Mouse (Mus musculus) heart, postnatal 14 days (tissue): ENCODE data around the gene Tmem79. TPM values are rescaled to one million over a fixed set of nuclear protein-coding genes. Genes with fewer than 3 reads are reported as not detected.
"Not testable (repeated sequence)": the region's sequence is repeated elsewhere in the genome, so short reads cannot be mapped to it uniquely, and the experiment has no call there.

Experiments used
- DNase-seq, 2 experiments: peaks; one replicate each; pipeline ENCODE4 v3.0.0; 2021 to 2022
- intact Hi-C: fragments of 180-260 bp; cut with DNase I; formaldehyde crosslinking; loops from one replicate; pipeline ENCODE4 v1.15.1; 2025
- total RNA-seq, 2 experiments: library from RNA; stranded (reverse); gene quantifications; 2 replicates each; pipeline ENCODE4 v1.2.3; 2021

Gene Tmem79
- total RNA-seq, 2 experiments from 2014 or later: 1.6 TPM

- intact Hi-C loops, DNase-seq: not testable (repeated sequence)
These were observed 47.7 kb downstream of the Tmem79 start for GRCm38 (mm10) chr3:88288133-88288713.

- intact Hi-C loops: no loop called here
These were observed 48.8 kb downstream of the Tmem79 start, which contains the start of gene Gm38392 for GRCm38 (mm10) chr3:88287110-88287509. Gm38392 (minus strand) TSS chr3:88287210.

DNA sequence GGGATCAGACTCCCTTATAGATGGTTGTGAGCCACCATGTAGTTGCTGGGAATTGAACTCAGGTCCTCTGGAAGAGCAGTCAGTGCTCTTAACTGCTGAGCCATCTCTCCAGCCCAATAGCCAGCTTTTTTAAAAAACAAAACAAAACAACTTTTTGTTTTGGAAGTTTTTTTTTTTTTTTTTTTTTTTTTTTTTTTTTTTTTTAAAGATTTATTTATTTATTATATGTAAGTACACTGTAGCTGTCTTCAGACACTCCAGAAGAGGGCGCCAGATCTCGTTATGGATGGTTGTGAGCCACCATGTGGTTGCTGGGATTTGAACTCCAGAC lies 50.4 kb downstream of the Tmem79 start:
- DNase-seq, intact Hi-C loops: not testable (repeated sequence)

More at GRCm38 (mm10) chr3:88287110-88287509, 48.8 kb downstream of the Tmem79 start, which contains the start of gene Gm38392:
- no peak for DNase-seq

GRCm38 (mm10) chr3:88284815-88285564 lies 51.0 kb downstream of the Tmem79 start:
- DNase-seq, intact Hi-C loops: not testable (repeated sequence)

DNA sequence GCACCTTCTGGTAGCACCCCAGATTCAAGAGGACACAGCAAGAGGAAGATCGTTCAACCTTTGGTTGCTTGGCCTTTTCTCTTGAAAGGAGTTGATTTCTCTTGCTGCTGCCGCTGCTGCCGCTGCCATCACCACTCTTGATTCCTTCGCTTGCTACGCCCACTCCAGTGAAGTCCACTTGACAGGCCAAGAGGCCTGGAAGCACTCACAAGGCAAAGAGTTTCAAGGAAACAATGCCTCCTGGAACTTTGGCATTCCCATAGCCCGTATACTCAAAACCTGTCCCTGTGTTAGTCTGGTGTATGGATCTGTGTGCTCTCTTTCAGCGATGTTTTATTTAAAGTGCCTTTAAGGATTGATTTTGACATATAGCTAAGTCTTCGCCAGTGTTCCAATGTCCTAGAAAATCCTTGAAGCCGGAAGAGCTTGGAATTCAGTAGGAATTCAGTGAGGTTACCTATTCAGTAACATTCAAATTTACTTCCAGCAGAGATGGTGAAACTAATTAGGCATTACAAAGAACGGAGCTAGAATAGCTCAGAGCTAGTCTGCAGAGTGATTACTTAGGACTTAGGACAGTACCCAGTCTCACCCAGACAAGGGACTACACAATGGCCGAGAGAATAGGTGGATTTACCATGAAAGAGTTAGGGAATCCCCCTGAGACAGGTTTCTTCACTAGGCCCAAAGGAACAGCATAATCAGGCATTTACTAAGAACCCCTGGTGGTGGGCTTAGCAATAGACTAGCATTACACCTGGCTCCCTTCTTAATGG lies 54.6 kb downstream of the Tmem79 start:
- DNase-seq, intact Hi-C loops: not testable (repeated sequence)

- DNase-seq: no peak
- intact Hi-C loops: no loop called here
These were observed 55.9 kb downstream of the Tmem79 start for GRCm38 (mm10) chr3:88280035-88280434.

Other genes with a start within 250 kb of the Tmem79 start
- 100 to 1,000 TPM; 128 to 130 TPM for gene Mef2d, start 193.8 kb downstream of the Tmem79 start, total RNA-seq
- not detected for gene Rhbg, start 81.4 kb downstream of the Tmem79 start, total RNA-seq
- gene Gm38392, start 48.9 kb downstream of the Tmem79 start, total RNA-seq: under 1 TPM in 1 of 2 experiments, not detected in 1; 0.24 TPM
- gene Tsacc, start 39.1 kb downstream of the Tmem79 start, total RNA-seq: 1 to 10 TPM; 4.2 to 4.3 TPM
- gene Cct3, start 39.0 kb downstream of the Tmem79 start, total RNA-seq: 100 to 1,000 TPM; 165 to 187 TPM
- gene Glmp, start 11.1 kb downstream of the Tmem79 start, total RNA-seq: 10 to 100 TPM; 90.8 to 98.8 TPM
- gene Smg5, start 112 bp upstream of the Tmem79 start, total RNA-seq: 10 to 100 TPM; 41.5 to 44.3 TPM
- gene Paqr6, start 28.4 kb upstream of the Tmem79 start, total RNA-seq: under 1 TPM; 0.22 to 0.67 TPM
- not detected for gene Bglap3, start 36.6 kb upstream of the Tmem79 start, total RNA-seq
- not detected for gene Bglap2, start 42.6 kb upstream of the Tmem79 start, total RNA-seq
- not detected for gene Bglap, start 48.3 kb upstream of the Tmem79 start, total RNA-seq
- gene Pmf1, start 74.2 kb upstream of the Tmem79 start, total RNA-seq: 10 to 100 TPM; 23.9 to 25.0 TPM
- 10 to 100 TPM; 13.1 to 14.2 TPM for gene Slc25a44, start 89.0 kb upstream of the Tmem79 start, total RNA-seq
- 1 to 10 TPM; 2.3 to 2.6 TPM for gene Sema4a, start 125.0 kb upstream of the Tmem79 start, total RNA-seq
- gene Lmna, start 173.8 kb upstream of the Tmem79 start, total RNA-seq: 100 to 1,000 TPM; 128 TPM
- gene Mex3a, start 196.2 kb upstream of the Tmem79 start, total RNA-seq: 1 to 10 TPM in 1 of 2 experiments, under 1 TPM in 1; 0.81 to 2.0 TPM
- under 1 TPM in 1 of 2 experiments, not detected in 1; 0.33 TPM for gene Rab25, start 212.2 kb upstream of the Tmem79 start, total RNA-seq
- gene Lamtor2, start 216.9 kb upstream of the Tmem79 start, total RNA-seq: 10 to 100 TPM; 77.7 TPM
- 10 to 100 TPM; 55.4 to 60.0 TPM for gene Ubqln4, start 217.6 kb upstream of the Tmem79 start, total RNA-seq
- 100 to 1,000 TPM in 1 of 2 experiments, 10 to 100 TPM in 1; 95.9 to 108 TPM for gene Ssr2, start 239.7 kb upstream of the Tmem79 start, total RNA-seq